Mouse (Mus musculus) testis, postnatal 14 days (tissue): Measurements from ENCODE around the gene C4b.
"Not testable (repeated sequence)": the region's sequence is repeated elsewhere in the genome, so short reads cannot be mapped to it uniquely, and the experiment has no call there.

Source experiments
- DNase-seq: peaks from one replicate; pipeline ENCODE4 v3.0.0; 2021; ENCODE audit warnings: low spot score

Gene C4b

DNA sequence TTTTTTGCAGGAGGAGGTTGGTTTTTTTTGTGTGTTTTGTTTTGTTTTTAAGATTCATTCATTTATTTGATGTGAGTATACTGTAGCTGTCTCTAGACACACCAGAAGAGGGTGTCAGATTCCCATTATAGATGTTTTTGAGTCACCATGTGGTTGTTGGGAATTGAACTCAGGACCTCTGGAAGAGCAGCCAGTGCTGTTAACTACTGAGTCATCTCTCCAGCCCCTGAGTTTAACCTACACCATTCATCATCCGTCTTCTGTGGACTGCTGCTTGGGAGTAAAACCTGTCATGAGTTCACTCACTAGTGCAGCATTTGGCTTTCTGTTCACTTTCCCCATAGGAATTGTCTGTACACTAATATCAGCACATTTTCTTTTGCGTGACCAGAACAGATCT is 37.2 kb downstream of the C4b start:
- not testable (repeated sequence) for DNase-seq

DNA sequence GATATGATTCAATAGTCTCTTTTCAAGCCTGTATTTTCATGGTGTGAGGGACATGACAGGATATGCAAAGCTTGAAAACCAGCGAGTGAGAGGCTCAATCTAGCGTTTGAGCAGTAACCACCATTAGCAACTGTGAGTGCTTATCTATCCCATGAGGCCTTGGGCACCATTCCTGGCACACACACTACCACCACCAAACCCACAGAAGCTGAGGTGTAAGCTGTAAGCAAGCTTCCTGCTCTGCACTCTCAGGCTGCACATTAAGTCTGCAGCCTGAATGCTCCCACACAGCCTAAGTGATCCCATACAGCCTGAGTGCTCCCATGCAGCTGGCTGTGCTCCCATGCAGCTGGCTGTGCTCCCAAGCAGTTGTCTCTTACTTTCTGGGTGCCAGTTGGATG is 43.0 kb downstream of the C4b start:
- no peak for DNase-seq

DNA sequence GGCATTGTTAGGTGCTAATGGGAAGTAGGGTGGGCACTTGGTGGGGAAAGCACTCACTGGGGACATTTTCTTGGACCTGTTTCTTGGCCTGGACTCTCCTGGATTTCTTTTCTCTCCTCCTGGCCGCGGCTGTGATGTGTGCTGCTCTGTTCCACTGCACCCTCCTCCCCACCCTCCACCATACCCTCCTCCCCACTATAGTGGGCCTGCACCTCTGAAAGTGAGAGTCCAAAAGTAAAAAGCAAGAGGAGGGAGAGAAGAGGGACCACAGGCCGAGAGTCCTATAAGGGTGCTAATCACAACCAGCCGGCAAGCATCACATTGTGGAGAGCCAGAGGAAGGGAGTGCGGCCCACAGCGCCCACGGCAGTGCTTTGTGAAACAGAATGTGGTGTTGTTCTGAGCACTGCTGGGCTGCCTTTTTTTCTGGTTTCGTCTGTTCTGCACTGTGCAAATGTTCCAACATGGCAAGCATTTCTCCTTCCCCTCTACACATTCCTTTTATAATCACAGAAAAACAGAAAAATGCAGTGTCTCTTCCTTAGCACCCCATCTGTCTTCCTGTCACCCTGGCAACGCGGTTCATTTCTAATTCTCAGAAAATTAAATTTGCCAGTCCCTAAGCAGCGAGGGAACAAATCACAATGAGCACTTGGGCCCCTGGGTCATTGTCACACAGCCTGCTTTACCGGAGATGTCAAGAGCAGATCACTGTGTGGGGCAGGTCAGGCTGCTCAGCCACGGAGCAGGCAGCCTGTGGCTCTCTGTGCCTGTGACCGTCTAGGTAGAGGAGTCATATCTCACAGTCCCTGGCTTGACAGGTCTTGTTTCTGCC is 43.9 kb downstream of the C4b start:
- no peak for DNase-seq

DNA sequence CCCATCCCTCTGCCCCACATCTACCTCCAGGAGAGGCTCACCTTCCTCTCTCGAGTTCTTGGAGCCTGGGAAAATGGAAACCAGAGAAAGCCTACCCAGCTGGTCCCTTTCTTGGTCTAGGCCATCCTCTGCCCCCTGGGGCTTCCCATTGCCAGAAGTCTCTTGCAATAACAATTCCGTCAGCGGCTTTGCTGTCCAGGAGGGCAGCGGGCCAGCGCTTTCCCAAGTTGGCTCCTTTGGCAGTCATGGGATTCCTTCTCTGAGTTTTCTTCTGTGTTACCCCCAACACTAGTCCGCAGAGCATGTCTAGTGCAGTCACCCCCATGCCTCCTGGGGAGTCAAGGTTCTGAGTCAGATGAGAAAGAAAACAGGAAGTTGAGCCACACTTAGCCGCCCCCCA is 50.8 kb downstream of the C4b start:
- DNase-seq = no peak

DNA sequence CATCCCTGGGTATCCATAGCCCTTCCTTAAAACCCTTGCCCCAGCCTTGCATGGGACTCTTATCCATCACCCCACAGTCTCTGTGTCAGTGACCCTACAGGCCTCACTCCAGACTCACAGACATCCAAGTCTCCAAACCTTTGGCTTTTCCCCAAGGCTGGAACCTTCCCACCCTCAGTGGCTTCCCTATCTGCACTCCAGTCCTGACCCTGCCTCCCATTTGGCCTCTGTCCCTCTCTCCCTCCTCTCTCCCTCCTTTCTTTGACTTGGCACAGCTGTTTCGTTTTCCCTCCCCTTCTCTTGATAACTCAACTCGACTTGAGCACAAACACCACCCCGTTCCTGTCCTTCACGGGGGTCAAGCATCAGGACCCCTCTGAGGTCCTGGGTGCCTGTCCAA is 53.2 kb downstream of the C4b start:
- DNase-seq = no peak

DNA sequence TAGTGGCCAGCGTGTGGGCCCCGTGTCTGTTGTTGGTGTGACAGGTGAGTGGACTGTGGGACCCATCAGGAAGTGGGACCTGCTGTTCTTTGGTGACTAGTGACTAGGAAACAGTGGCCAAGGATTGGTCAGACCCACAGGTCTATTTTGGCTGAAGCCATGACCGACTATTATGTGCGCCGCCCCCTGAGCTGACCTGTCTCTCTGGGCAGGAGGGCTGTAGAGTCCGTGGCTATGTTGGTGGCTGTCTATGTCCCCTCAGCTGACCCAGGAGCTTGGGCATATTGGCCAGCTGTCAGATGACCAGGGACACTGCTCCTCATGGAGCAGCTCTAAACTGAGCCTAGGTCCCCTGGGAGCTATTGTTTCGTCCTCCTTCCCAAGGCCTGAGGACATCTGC is 54.8 kb downstream of the C4b start:
- DNase-seq = no peak

DNA sequence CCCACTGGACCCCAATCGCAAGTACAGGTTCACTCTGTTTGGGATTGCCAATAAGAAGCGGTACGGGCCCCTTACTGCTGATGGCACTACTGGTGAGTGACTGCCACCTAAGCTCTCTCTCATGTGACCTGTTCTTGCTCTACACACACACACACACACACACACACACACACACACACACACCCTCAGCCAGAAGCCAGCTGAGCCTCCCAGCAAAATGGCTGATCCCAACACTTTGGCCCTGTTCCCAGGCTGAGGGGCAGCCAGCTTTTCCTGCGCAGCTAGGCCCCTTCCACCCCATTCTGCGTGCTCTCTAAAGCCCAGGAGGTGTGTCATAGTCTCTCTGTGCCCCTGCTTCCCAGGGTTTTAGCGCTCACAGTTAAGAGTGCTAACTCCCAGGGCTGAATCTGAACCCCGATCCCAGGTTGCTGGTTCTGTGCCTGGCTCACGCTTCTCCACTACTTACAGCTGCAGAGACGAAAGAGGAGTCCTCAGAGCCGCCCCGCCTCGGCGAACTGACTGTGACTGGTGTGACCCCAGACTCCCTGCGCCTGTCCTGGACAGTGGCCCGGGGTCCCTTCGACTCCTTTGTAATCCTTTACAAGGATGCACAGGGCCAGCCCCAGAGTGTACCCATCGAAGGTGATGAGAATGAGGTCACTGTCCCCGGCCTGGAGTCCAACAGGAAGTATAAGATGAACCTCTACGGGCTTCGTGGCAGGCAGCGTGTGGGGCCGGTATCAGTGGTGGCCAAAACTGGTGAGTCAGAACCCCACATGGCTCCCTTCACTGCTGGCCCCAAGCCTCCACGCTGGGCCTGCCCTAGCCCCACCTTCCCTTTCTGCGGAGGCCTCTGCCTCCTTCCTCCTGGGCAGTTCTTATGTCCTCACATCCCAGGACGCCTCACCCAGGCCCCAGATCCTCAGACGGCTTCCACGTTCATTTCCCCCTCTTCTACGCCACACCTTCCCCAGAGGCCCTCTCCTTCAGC is 58.3 kb downstream of the C4b start:
- DNase-seq = no peak

DNA sequence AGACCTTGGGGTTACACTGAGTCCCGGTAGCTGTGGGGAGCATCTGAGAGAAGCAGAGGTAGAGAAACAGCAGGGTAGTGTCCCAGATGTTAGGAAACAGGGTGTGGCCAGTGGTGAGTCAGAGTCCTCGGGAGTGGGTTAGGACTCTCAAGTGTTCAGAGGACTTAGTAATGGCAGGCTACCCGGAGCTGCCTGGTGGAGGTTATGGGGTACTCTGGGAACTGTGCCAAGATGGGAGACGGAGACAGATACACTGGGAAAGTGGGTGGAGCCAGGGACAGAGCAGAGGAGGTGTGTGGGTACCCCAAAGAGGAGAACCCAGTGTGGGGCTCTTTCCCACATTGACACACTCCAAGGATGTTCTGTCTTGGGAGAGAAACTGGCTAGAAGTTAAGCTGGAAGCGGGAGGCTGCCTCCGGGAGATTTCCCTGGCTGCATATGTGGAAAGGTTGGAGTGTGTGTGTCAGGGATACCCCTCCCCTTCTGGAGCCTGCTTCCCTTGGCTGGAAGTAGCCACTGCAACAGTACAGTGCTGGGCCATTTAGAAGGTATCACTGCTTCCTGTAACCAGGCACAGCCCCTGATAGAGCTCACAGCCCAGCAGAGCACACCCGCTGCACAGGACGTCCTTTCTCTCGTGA is 59.3 kb downstream of the C4b start:
- no peak for DNase-seq

DNA sequence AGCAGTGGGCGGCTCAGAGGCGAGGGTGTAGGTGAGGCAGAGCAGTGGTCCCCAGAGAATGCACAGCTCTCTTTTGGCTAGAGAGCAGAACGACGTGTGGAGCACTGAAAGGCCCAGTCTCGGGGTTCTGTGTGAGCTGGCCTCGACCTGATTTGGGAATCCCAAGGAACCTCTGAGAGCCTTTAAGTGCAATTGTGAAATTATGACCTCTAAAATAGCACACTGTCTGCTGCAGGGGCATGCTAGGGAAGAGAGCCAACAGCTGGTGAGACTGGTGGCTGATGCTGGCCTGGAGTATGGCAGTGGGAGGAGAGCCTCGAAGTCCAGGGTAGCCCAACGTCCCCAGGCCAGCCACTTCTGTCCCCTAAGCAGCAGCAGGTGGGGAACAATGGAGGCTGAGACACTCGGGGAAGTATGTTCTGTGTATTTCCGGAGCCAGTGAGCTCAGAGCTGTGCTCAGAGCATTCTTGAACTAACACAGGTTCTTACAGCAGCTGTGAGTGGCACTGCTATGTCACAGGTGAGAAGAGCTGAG is 59.9 kb downstream of the C4b start:
- DNase-seq = no peak

DNA sequence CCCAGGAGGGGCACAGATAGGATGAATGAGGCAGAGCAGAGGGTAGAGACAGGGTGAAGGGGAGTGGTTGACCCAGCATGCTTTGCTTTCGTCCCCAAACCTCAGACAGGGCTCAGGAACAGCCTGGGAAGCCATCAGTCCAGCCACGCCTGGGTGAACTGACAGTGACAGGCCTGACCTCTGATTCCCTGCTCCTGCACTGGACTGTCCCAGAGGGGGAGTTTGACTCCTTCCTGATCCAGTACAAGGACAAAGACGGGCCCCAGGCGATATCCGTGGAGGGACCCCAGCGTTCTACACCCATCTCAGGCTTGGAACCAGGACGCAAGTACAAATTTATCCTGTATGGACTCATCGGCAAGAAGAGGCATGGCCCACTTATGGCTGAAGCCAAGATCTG is 60.5 kb downstream of the C4b start:
- DNase-seq = no peak

DNA sequence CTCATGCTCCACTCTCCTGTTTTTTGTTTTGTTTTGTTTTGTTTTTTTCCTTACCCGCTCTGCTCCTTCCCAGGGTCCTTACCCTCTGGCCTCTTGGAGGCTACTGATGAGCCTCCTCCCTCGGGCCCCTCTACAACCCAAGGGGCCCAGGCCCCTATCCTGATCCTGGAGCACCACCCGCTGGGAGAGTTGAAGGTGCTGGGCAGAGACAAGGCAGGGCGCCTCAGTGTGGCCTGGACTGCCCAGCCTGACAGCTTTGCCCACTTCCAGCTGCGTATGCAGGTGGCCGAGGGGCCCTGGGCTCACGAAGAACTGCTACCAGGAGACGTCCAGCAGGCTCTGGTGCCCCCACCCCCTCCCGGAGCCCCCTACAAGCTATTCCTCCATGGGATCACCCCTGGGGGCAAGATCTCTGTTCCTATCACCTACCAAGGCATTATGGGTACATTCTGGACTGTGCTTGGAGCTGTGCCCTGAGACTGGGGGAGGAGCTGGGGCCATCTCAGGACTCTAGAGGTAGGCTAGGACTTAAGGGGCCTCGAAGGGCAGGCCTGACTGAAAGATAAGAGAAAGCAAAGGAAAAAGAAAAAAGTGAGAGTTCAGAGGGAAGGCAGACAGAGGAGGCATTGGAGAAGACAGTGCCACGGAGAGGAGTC is 61.7 kb downstream of the C4b start:
- DNase-seq = peak; percentile 45

DNA sequence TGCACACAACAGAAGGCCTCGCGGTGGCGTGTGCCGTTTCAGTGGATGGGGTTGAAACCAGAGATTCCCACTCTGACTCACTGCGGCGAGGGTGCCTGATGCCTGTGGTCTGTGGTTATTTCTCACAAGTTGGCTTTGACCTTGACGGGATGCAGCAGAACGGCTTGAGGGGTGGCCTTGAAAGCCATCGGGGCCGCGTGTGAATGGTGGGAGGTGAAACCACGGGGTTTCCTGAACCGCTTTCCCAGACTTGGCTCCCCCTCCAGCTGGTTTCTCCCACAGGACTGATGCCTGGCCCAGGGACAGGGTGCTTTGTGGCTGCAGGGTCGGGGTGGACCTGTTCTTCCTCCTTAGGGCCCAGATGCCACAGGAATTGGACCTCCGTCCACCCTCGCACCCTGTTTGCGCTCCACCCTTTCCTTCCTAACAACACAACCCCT is 62.5 kb downstream of the C4b start:
- peak; percentile 56 for DNase-seq

DNA sequence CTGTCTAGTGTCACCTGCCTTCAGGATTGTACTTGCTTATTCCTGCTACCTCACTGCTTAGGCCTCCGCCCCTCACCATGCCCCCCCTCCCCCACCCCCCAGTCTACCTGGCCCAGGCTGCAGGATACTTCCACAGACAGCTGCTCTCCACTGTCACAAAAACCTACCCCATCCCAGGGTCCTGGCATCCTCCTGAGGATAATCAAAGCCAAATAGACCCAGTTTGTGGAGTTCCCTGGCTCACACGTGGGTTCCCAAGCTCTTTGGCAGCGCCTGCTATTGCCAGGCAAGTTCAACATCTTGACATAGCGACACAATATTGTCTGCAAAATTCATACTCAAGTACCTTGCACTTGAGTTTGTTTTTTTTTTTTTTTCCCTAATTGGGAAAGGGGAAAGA is 63.1 kb downstream of the C4b start:
- DNase-seq = no peak

DNA sequence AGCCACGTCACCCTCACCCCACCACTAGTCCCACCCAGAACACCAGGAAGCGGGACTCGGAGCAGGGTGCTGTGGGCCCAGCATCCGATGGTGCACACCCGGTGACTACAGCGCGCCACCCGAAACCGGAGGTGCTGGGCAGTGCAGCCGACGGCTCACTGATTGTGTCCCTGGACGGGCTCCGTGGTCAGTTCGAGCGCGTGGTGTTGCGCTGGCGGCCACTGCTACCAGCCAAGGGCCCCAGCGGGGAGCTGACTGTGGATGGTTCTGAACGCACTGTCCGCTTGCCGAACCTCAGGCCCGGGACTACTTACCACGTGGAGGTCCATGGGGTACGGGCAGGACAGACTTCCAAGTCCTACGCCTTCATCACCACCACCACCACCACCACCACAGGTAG is 63.5 kb downstream of the C4b start:
- no peak for DNase-seq
